In genomic region chr13:94267190-94267589, GRCm38 (mm10) we compare ENCODE assay signal across 23 mouse cellular contexts.
"Had no signal": no experiment of that assay in that cellular context is flagged by ENCODE, and none has a peak within 500 bp of the region (broad histone marks: within the 10 kb centered on the region; RNA-seq: fewer than 3 reads in every experiment).

No protein-coding gene starts in this region.

- H3K4me3 ChIP-seq: kidney, embryonic 15.5 days; limb, embryonic 10.5 days; limb, embryonic 13.5 days; lung, embryonic 15.5 days; midbrain, embryonic 12.5 days; midbrain, embryonic 15.5 days; neural tube, embryonic 12.5 days; neural tube, embryonic 15.5 days had no signal

- H3K27me3 ChIP-seq: kidney, embryonic 15.5 days; limb, embryonic 13.5 days; lung, embryonic 15.5 days; midbrain, embryonic 12.5 days; midbrain, embryonic 15.5 days; neural tube, embryonic 12.5 days; neural tube, embryonic 15.5 days had no signal

- H3K9me3 ChIP-seq: kidney, embryonic 15.5 days; limb, embryonic 10.5 days; limb, embryonic 13.5 days; lung, embryonic 15.5 days; midbrain, embryonic 12.5 days; midbrain, embryonic 15.5 days; neural tube, embryonic 12.5 days; neural tube, embryonic 15.5 days had no signal

- DNase-seq: kidney, adult 11 months; kidney, adult 8-10 months; kidney, postnatal 10 days; kidney, postnatal 36 days; layer of hippocampus, postnatal 36 days; lung, adult 18-20 months; lung, postnatal 10 days; lung, postnatal 36 days; right cerebral cortex, adult 18-20 months; right cerebral cortex, postnatal 14 days; right cerebral cortex, postnatal 4 days; thymus, adult 2 months; thymus, postnatal 14 days; thymus, postnatal 4 days had no signal

- H3K4me2 ChIP-seq: kidney, embryonic 15.5 days; limb, embryonic 13.5 days; lung, embryonic 15.5 days; midbrain, embryonic 12.5 days; midbrain, embryonic 15.5 days; neural tube, embryonic 12.5 days; neural tube, embryonic 15.5 days had no signal

- H3K27ac ChIP-seq: kidney, embryonic 15.5 days; limb, embryonic 10.5 days; limb, embryonic 13.5 days; midbrain, embryonic 12.5 days; midbrain, embryonic 15.5 days; neural tube, embryonic 12.5 days; neural tube, embryonic 15.5 days; stomach, postnatal 0 days had no signal

- H3K4me1 ChIP-seq: midbrain, embryonic 12.5 days; neural tube, embryonic 12.5 days had no signal

- ATAC-seq: midbrain, embryonic 15.5 days had no signal

- H3K36me3 ChIP-seq: kidney, embryonic 15.5 days; limb, embryonic 10.5 days; limb, embryonic 13.5 days; lung, embryonic 15.5 days; midbrain, embryonic 12.5 days; midbrain, embryonic 15.5 days; neural tube, embryonic 12.5 days; neural tube, embryonic 15.5 days had no signal

- H3K9ac ChIP-seq: kidney, embryonic 15.5 days; limb, embryonic 13.5 days; lung, embryonic 15.5 days; midbrain, embryonic 12.5 days; midbrain, embryonic 15.5 days; neural tube, embryonic 12.5 days; neural tube, embryonic 15.5 days had no signal
